Mouse (Mus musculus): ENCODE data around the gene Cnot10. TPM values are rescaled to one million over a fixed set of nuclear protein-coding genes. Genes with fewer than 3 reads are reported as not detected.

Gene Cnot10
- polyA plus RNA-seq, 1 experiment from 2014 or later: 64.7 TPM

Other genes starting within 250 kb of the Cnot10 start
- 132 and 147 TPM in 2 replicates for gene Crtap, start 249.5 kb downstream of the Cnot10 start, polyA plus RNA-seq (2015; fragmentation: Nextera tagmentation; extraction: Ambion mirVana)
- 51.7 and 53.6 TPM in 2 replicates for gene Glb1, start 239.1 kb downstream of the Cnot10 start, polyA plus RNA-seq (2015; fragmentation: Nextera tagmentation; extraction: Ambion mirVana)
- 11.1 and 11.2 TPM in 2 replicates for gene Tmppe, start 239.1 kb downstream of the Cnot10 start, polyA plus RNA-seq (2015; fragmentation: Nextera tagmentation; extraction: Ambion mirVana)
- gene Ccr4, start 135.3 kb downstream of the Cnot10 start, polyA plus RNA-seq (2015; fragmentation: Nextera tagmentation; extraction: Ambion mirVana): 0.11 and 0.25 TPM in 2 replicates
- gene C130032M10Rik, start 124.5 kb downstream of the Cnot10 start, polyA plus RNA-seq (2015; fragmentation: Nextera tagmentation; extraction: Ambion mirVana): 0.21 and 0.72 TPM in 2 replicates
- gene Trim71, start 75.8 kb downstream of the Cnot10 start, polyA plus RNA-seq (2015; fragmentation: Nextera tagmentation; extraction: Ambion mirVana): 0.79 and 0.87 TPM in 2 replicates
- 53.0 and 59.0 TPM in 2 replicates for gene Dync1li1, start 48.6 kb upstream of the Cnot10 start, polyA plus RNA-seq (2015; fragmentation: Nextera tagmentation; extraction: Ambion mirVana)
- 67.0 and 67.8 TPM in 2 replicates for gene Cmtm6, start 90.9 kb upstream of the Cnot10 start, polyA plus RNA-seq (2015; fragmentation: Nextera tagmentation; extraction: Ambion mirVana)
- 78.1 and 88.7 TPM in 2 replicates for gene Cmtm7, start 141.7 kb upstream of the Cnot10 start, polyA plus RNA-seq (2015; fragmentation: Nextera tagmentation; extraction: Ambion mirVana)
- gene Cmtm8, start 204.0 kb upstream of the Cnot10 start, polyA plus RNA-seq (2015; fragmentation: Nextera tagmentation; extraction: Ambion mirVana): 118 and 126 TPM in 2 replicates

All from lung, embryonic 16.5 days (tissue).